Mouse (Mus musculus) heart, embryonic 13.5 days (tissue): Measurements from ENCODE around the gene Zfp780b. TPM values are rescaled to one million over a fixed set of nuclear protein-coding genes. Genes with fewer than 3 reads are reported as not detected.
"Not testable (repeated sequence)": the region's sequence is repeated elsewhere in the genome, so short reads cannot be mapped to it uniquely, and the experiment has no call there.

Experiments
- ATAC-seq: fragments of 200-750 bp; cut with Nextera tagmentation; 2 replicates; pipeline ENCODE4 v1.8.0; 2017; ENCODE audit warnings: moderate TSS enrichment; ENCODE audit not compliant: insufficient number of reproducible peaks, low FRiP score, low TSS enrichment; ENCODE audit errors: extremely low read depth
- H3K27ac ChIP-seq: fragments of 300-500 bp; sonication (generic); replicated peaks from 2 replicates; pipeline ENCODE4 v1.5.1; 2015; ENCODE audit warnings: moderate library complexity, mild to moderate bottlenecking, inconsistent platforms
- H3K27me3 ChIP-seq: fragments of 300-500 bp; sonication (generic); replicated peaks from 2 replicates; pipeline ENCODE4 v1.6.1; 2015; ENCODE audit warnings: mild to moderate bottlenecking, inconsistent platforms
- H3K36me3 ChIP-seq: fragments of 300-500 bp; sonication (generic); 2 replicates; pipeline ENCODE4 v1.6.1; 2015; ENCODE audit warnings: mild to moderate bottlenecking, inconsistent platforms
- H3K4me1 ChIP-seq: fragments of 300-500 bp; sonication (generic); 2 replicates; pipeline ENCODE4 v1.6.1; 2015; ENCODE audit warnings: inconsistent platforms
- H3K4me2 ChIP-seq: fragments of 300-500 bp; sonication (generic); 2 replicates; pipeline ENCODE4 v1.6.1; 2015; ENCODE audit warnings: inconsistent platforms, mild to moderate bottlenecking, moderate library complexity
- H3K4me3 ChIP-seq: fragments of 300-500 bp; sonication (generic); 2 replicates; pipeline ENCODE4 v1.5.1; 2015; ENCODE audit warnings: moderate library complexity, mild to moderate bottlenecking, inconsistent platforms
- H3K9ac ChIP-seq: fragments of 300-500 bp; sonication (generic); 2 replicates; pipeline ENCODE4 v1.6.1; 2015; ENCODE audit warnings: inconsistent platforms, mild to moderate bottlenecking, moderate library complexity
- H3K9me3 ChIP-seq: fragments of 300-500 bp; sonication (generic); 2 replicates; pipeline ENCODE4 v1.6.1; 2016; ENCODE audit warnings: inconsistent platforms
- WGBS: fragments of 180-500 bp; shearing (Covaris S2); methylation state at CpG from one replicate; pipeline ENCODE4 v1.1.7; 2015; ENCODE audit warnings: mixed read lengths; 5-methylcytosine and 5-hydroxymethylcytosine counted together
- polyA plus RNA-seq: library from polyadenylated mRNA; unstranded; fragments of >200 nt; fragmentation: Nextera tagmentation; extraction: Ambion mirVana; gene quantifications from 2 replicates; pipeline ENCODE4 v1.2.1, GENCODE M21; 2015

Gene Zfp780b
- 12.0 and 13.1 TPM in 2 replicates for polyA plus RNA-seq

DNA sequence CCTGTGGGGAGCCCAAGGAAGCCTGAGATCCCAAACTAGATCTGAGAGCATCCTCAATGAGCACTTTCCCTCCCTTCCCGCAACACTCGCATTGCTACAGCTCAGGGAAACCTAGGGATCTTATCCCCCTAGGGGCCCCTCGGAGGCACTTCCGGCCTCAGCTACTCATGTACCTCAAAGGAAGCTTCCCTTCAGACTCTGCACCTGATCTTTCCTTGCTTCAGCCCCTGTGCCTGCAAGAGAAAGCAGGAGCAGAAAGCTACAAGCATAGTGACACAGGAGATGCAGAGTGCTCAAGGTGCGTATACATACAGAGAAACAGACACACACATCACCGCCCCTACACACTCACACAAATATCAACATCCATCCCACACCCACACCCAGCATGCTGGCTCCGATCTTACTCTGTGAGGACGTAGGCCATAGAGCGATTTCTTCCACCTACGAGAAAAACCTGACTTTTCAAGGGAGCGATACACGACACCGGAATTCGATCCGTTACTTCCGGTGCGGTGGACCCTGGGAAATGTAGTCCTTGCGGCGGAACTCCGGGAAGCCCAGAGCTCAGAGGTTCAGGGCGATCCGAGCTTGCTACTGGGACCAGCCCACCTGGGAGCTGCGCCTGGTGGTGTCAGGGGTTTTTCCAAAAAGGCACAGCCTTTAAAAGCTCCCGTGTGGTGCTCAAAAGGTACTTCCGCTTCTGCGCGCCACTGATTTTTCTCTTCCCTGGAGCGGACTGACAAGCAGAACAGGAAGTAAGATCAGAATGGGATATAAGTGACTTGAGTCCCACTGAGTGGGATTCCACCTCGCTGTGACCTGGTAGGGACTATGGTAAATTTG is at the start of gene Zfp780b:
Zfp780b (minus strand) TSS at position 489 of the 846 bp plus-strand sequence.
- Histone ChIP-seq H3K27me3 (no peaks in the 10 kb centered on the region), H3K4me1 (peaks cover 11% of the 10 kb centered on the region), H3K36me3 (peaks cover 24% of the 10 kb centered on the region), H3K4me3 (peak within 1 kb of the TSS; percentile 92), H3K27ac (peak within 1 kb of the TSS; percentile 79), H3K4me2 (peak within 1 kb of the TSS; percentile 96), H3K9ac (peak within 1 kb of the TSS; percentile 96), H3K9me3 (peaks cover 24% of the 10 kb centered on the region)
- WGBS: under 1% methylated on average over 29 of the region's 29 CpGs
- peak; percentile 77 for ATAC-seq

DNA sequence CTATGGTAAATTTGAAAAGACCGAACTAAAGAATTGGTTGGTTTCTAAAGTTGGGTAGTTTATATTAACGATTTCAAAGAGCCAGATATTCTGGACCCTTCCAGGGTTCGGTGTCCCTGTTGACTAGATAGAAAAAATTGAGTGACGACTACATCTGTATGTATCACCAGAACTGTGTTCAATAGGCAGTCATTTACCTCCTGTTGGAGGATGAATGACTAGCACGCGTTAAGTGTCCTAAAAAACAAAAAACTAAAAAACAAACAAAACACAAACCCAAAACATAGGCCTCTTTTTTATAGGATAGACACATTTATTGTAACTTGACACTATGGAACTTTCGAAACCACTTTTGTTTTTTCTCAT is 35.5 kb upstream of the Zfp780b start:
- Histone ChIP-seq H3K27ac (no peak overlapping the region), H3K36me3 (peaks cover 19% of the 10 kb centered on the region), H3K4me3 (peak overlapping the region; percentile 83), H3K9me3 (0 out of 2 replicates have a peak, but pooled peaks cover 7% of the 10 kb centered on the region), H3K9ac (peak overlapping the region; percentile 93), H3K4me1 (peaks cover 10% of the 10 kb centered on the region), H3K27me3 (peaks cover 3% of the 10 kb centered on the region; the same call in 1 of the 2 replicates), H3K4me2 (peak overlapping the region; percentile 97)
- 26% methylated on average over 7 of the region's 7 CpGs for WGBS
- ATAC-seq: no peak

DNA sequence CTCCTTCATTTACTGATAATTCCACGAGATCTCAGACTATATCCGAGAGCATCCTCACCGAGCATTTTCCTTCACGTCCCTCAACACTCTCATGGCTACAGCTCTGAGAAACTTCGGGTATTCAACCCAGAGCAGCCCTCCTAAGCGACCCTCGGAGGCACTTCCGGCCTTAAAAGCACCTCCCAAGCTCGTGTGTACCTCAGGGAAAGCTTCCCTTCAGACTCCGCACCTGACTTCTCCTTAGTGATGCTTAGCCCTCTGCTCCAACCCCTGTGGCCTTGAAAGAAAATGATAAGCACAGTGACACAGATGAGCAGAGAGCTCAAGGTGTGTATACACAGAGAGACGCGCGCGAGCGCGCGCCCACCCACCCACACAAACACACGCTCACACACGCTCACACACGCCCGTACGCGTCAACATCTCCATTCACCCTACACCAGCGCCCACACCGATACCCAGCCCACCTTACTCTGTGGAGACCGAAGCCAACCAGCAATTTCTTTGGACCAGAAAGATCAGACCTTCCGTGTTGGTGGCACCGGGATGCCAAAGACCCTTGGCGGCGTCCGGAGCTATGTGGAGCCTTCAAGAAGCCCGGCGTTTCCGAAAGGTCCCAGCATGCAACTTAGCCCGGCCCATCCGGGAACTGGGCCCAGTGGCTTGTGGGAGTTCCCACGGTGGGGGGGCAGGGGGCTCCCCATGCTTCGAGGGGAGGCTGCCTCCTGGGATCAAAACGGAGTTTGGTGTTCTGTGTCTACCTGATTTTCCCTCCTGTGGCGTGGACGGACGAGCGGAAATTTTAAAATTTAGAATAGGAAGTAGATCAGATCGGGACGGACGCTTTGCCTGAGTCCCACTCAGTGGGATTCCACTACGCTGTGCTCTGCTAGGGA is 34.8 kb upstream of the Zfp780b start, which contains the start of gene Zfp850:
Zfp850 (minus strand) TSS at position 567 of the 896 bp plus-strand sequence.
- under 1% methylated on average over 47 of the region's 47 CpGs for WGBS
- H3K9me3 ChIP-seq: 0 out of 2 replicates have a peak, but pooled peaks cover 5% of the 10 kb centered on the region
- H3K27ac ChIP-seq: no peak within 1 kb of the TSS; the same call in 1 of the 2 replicates

DNA sequence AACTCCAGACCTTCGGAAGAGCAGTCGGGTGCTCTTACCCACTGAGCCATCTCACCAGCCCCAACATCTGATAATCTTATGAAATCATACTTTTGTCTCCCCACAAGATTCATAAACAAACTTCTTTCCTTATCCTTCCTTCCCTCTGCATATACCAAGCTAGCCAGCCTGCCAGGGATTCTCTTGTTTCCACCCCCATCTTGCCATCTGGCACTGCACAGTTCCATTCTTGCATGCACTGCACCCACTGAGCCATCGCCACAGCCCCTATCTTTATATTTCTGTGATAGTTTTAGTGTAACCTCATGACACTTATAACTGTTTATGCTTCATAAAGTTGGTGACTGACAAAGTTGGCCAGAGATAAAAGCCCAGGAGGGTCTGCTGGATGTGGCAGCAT is 31.3 kb upstream of the Zfp780b start:
- WGBS: 97% methylated on average over 3 of the region's 3 CpGs
- no peak overlapping the region for H3K27ac ChIP-seq
- H3K36me3 ChIP-seq: peaks cover 38% of the 10 kb centered on the region
- no peak overlapping the region for H3K9ac ChIP-seq
- no peak overlapping the region for H3K4me3 ChIP-seq
- peaks cover 10% of the 10 kb centered on the region for H3K4me1 ChIP-seq
- no peak overlapping the region for H3K4me2 ChIP-seq
- ATAC-seq: no peak
- no peaks in the 10 kb centered on the region for H3K27me3 ChIP-seq
- H3K9me3 ChIP-seq: no peaks in the 10 kb centered on the region

More for the DNA sequence above, 34.8 kb upstream of the Zfp780b start, which contains the start of gene Zfp850:
- Histone ChIP-seq H3K27me3 (peaks cover 3% of the 10 kb centered on the region; the same call in 1 of the 2 replicates), H3K4me2 (peak within 1 kb of the TSS; percentile 97), H3K9ac (peak within 1 kb of the TSS; percentile 93), H3K36me3 (peaks cover 19% of the 10 kb centered on the region), H3K4me3 (peak within 1 kb of the TSS; percentile 83), H3K4me1 (peaks cover 10% of the 10 kb centered on the region)
- 0 out of 2 replicates have a peak, but pooled peaks have one; percentile 37 for ATAC-seq

DNA sequence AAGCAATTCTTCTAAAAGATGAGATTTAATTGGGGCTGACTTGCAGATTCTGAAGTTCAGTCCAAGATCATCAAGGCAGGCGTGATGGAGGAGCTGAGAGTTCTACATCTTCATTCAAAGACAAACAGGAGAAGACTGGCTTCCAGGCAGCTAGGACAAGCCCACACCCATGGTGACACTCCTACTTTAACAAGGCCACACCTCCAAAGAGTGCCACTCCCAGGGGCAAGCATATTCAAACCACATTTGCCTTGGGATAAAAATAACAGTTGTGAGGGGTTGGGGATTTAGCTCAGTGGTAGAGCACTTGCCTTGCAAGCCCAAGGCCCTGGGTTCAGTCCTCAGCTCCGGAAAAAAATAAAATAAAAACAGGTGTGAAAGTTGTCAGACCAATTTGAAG is 3.2 kb upstream of the Zfp780b start:
- peaks cover 16% of the 10 kb centered on the region for H3K36me3 ChIP-seq
- H3K9me3 ChIP-seq: peaks cover 52% of the 10 kb centered on the region
- H3K4me3 ChIP-seq: no peak overlapping the region
- H3K27me3 ChIP-seq: no peaks in the 10 kb centered on the region
- no peak overlapping the region for H3K4me2 ChIP-seq
- ATAC-seq: no peak
- no peak overlapping the region for H3K9ac ChIP-seq
- no peak overlapping the region for H3K27ac ChIP-seq
- peaks cover 11% of the 10 kb centered on the region for H3K4me1 ChIP-seq
- 73% methylated on average over 2 of the region's 2 CpGs for WGBS

GRCm38 (mm10) chr7:27949451-27949850 is 29.5 kb downstream of the Zfp780b start:
- H3K9me3 ChIP-seq, H3K9ac ChIP-seq, H3K4me1 ChIP-seq, H3K36me3 ChIP-seq, H3K27me3 ChIP-seq, H3K27ac ChIP-seq, H3K4me3 ChIP-seq, H3K4me2 ChIP-seq, ATAC-seq: not testable (repeated sequence)
- WGBS: 87% methylated on average over 13 of the region's 13 CpGs

DNA sequence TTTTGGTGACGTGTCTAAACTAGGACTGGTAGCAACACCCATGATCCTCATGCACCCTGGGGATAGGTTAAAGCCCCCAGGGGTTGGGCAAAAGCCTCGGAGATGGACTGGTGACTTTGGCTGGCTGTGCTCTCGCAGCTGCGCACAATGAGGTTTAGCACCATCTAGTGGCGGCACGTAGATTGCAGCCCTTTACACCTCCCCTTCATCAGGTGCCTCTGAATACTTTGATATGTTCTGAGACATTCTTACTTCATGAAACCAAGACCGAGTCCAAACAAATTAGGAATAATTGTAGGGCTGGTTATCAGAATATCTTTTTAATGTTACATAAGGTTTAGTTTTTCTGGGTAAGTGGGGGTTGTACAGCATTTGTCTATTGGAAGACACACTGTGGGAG is 37.1 kb downstream of the Zfp780b start:
- not testable (repeated sequence) for H3K4me3 ChIP-seq, H3K27ac ChIP-seq, H3K9ac ChIP-seq, H3K9me3 ChIP-seq, ATAC-seq, H3K36me3 ChIP-seq, H3K4me2 ChIP-seq, H3K27me3 ChIP-seq, H3K4me1 ChIP-seq
- 50% methylated on average over 5 of the region's 7 CpGs for WGBS

DNA sequence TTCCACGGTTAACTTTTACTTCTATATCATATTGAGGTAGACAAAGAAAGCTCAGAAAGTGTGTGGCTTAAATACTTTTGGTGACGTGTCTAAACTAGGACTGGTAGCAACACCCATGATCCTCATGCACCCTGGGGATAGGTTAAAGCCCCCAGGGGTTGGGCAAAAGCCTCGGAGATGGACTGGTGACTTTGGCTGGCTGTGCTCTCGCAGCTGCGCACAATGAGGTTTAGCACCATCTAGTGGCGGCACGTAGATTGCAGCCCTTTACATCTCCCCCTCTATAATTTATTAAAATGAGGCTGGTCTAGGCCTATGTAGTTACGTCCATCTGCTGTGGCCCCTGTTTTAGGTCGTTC is 45.2 kb downstream of the Zfp780b start:
- 15% methylated on average over 1 of the region's 9 CpGs for WGBS
- peak overlapping the region; percentile 78 for H3K9ac ChIP-seq
- H3K4me1 ChIP-seq, ATAC-seq, H3K27me3 ChIP-seq, H3K27ac ChIP-seq, H3K9me3 ChIP-seq, H3K36me3 ChIP-seq: not testable (repeated sequence)
- peak overlapping the region; percentile 40 for H3K4me3 ChIP-seq
- peak overlapping the region; percentile 69 for H3K4me2 ChIP-seq

DNA sequence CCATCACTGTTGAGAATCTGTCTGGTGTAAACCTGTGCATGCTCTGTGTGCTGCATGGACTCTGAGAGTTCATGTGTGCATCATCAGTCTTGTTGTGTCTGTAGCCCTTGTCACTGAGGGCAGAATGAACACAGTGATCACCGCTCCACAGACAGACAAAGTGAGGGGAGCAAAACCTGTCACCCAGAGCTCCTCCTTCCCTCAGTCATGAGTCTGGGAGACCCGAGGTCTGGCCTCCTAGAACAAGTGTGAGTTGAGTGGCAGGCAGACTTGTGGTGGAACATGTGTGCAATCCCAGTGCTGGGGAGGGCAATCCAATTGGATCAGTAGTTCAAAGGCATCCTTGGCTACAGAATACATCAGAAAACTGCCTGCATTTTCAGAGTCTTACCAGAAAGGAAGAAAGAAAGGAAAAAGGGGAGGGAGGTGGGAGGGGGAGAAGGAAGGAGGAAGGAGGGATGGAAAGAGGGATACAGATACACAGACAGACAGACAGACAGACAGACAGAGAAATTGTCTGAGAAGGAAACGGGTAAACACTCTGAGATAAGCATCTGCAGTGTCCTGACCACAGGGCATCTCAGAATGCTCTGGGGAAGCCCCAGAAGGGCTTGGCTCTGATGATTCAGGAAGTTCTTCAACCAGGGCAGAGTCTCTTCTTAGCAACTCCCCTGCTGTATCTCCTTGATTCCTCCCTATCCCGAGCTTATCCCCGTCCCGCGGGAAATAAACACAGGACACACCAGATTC is 45.7 kb downstream of the Zfp780b start:
- no peaks in the 10 kb centered on the region for H3K27me3 ChIP-seq
- peak overlapping the region; percentile 78 for H3K9ac ChIP-seq
- no peak; the same call in 1 of the 2 replicates for ATAC-seq
- peaks cover 10% of the 10 kb centered on the region for H3K4me1 ChIP-seq
- no peaks in the 10 kb centered on the region for H3K9me3 ChIP-seq
- H3K4me3 ChIP-seq: peak overlapping the region; percentile 40
- H3K36me3 ChIP-seq: no peaks in the 10 kb centered on the region
- 17% methylated on average over 7 of the region's 7 CpGs for whole genome bisulfite sequencing
- peak overlapping the region; percentile 69 for H3K4me2 ChIP-seq
- H3K27ac ChIP-seq: no peak overlapping the region

DNA sequence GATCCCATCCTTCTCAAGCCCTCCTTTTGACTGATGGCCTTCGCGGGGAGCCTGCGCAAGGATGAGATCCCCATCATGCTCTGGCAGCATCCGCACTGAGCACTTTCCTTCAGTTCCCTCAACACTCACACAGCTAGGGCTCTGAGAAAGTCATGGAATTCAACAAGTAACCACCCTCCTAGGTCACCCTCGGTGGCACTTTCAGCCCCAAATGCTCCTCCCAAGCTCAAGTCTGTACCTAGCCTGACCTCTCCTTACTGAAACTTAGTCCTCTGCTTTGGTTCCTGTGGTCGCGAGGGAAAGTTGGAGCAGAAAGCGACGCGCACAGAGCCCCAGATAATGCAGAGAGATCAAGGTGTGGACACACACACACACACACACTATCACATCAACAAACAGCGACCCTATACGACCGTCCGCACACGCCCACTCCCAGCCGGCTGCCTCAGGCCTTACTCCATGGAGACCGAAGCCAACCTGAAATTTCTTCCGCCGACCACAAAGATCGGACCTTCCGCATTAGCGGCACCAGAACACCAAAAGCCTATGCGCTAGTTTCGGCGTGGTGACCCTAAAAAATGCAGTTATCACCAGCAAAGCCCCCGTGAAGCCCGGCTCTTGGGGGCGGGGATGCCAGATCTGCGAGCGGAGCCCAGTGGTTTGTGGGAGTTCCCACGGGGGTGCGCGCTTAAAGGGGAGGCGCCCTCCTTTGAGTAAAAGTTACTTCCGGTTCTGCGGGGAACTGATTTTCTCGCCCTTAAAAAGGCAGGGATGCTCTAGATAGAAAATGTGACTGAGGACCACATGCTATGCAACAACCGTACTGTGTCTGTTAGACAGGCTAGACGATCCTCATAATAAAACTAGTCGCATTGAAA is 49.9 kb downstream of the Zfp780b start, which contains the start of gene Zfp974:
Zfp974 (minus strand) TSS at position 643 of the 878 bp plus-strand sequence.
- Histone ChIP-seq H3K9me3 (no peaks in the 10 kb centered on the region), H3K4me2 (peak within 1 kb of the TSS; percentile 83), H3K36me3 (peaks cover 16% of the 10 kb centered on the region), H3K4me3 (peak within 1 kb of the TSS; percentile 78), H3K27ac (peak within 1 kb of the TSS; percentile 58), H3K9ac (peak within 1 kb of the TSS; percentile 90), H3K4me1 (peaks cover 13% of the 10 kb centered on the region), H3K27me3 (no peaks in the 10 kb centered on the region)
- 4% methylated on average over 40 of the region's 40 CpGs for WGBS
- no peak for ATAC-seq
